Mouse (Mus musculus): ENCODE measurements around the gene Dpf3.

DNA sequence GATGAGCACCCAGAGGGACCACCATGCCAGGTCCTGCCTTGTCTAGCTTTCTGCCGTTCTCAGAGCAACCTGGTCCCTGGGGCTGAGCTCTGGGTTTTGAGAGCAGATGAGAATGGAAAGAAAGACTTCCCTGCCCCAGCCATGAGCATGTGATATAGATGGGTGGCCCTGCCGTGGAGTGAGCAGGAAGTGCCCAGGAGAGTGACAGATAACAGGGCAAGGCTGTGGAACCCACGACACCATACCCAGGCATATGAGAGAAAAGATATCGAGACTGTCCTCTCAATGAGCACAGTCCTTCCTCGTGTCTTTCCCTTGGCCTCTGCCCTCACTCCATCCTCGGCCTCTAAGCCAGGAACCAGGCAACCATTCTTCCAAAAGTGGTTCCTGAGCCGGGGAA lies 172.8 kb downstream of the Dpf3 start:
- TF ChIP-seq CTCF (IDR thresholded peaks at IDR 0.05; ENCODE audit: control insufficient read depth, insufficient read depth, insufficient replicate concordance, low read depth, low read length), result no peak
- TF ChIP-seq POLR2A (IDR thresholded peaks at IDR 0.05; ENCODE audit: control insufficient read depth, low read depth, low read length), result no peak

Data from testis, adult 2 months (tissue).